Mouse (Mus musculus) brain, embryonic 14.5 days (tissue): ENCODE data around the gene Eef2k.

Source experiments
- CTCF ChIP-seq: fragments of 200-500 bp; IDR thresholded peaks from 2 replicates; pipeline ENCODE4 v1.5.1; 2012; ENCODE audit warnings: inconsistent platforms, mild to moderate bottlenecking, moderate library complexity, borderline replicate concordance; ENCODE audit not compliant: insufficient read depth, insufficient read length; ENCODE audit errors: extremely low read depth
- POLR2A ChIP-seq: fragments of 200-500 bp; IDR thresholded peaks from 2 replicates; pipeline ENCODE4 v1.6.1; 2012; ENCODE audit warnings: mild to moderate bottlenecking, inconsistent platforms, borderline replicate concordance; ENCODE audit not compliant: poor library complexity, insufficient read depth, insufficient read length, severe bottlenecking; ENCODE audit errors: extremely low read depth

- TF ChIP-seq CTCF (no peak), POLR2A (no peak)
Measured at GRCm38 (mm10) chr7:120809705-120810104, 32.9 kb upstream of the Eef2k start.
